Mouse (Mus musculus) testis, adult 2 months (tissue): ENCODE results near the gene Tnnt3. TPM values are rescaled to one million over a fixed set of nuclear protein-coding genes. Genes with fewer than 3 reads are reported as not detected.

ENCODE experiments used
- H3K27ac ChIP-seq: fragments of 200-500 bp; 2 replicates; pipeline ENCODE4 v1.5.1; 2012; ENCODE audit warnings: low read depth, low read length; ENCODE audit not compliant: control insufficient read depth, insufficient read depth
- H3K27me3 ChIP-seq: fragments of 200-500 bp; 2 replicates; pipeline ENCODE4 v1.6.1; 2012; ENCODE audit warnings: mild to moderate bottlenecking, low read length, moderate library complexity; ENCODE audit not compliant: control insufficient read depth, insufficient read depth
- H3K36me3 ChIP-seq: fragments of 200-500 bp; 2 replicates; pipeline ENCODE4 v1.6.1; 2012; ENCODE audit warnings: mild to moderate bottlenecking, low read length; ENCODE audit not compliant: control insufficient read depth, insufficient read depth
- H3K4me1 ChIP-seq: fragments of 200-500 bp; 2 replicates; pipeline ENCODE4 v1.6.1; 2012; ENCODE audit warnings: low read length; ENCODE audit not compliant: control insufficient read depth, insufficient read depth
- H3K4me3 ChIP-seq: fragments of 200-500 bp; 2 replicates; pipeline ENCODE4 v1.5.1; 2012; ENCODE audit warnings: low read depth, mild to moderate bottlenecking, low read length, moderate library complexity, mixed read lengths; ENCODE audit not compliant: control insufficient read depth
- CTCF ChIP-seq: fragments of 200-500 bp; IDR thresholded peaks from 2 replicates; pipeline ENCODE4 v1.5.1; 2012; ENCODE audit warnings: low read depth, mild to moderate bottlenecking, inconsistent platforms, low read length, moderate library complexity; ENCODE audit not compliant: control insufficient read depth, insufficient read depth, insufficient replicate concordance
- POLR2A ChIP-seq: fragments of 200-500 bp; IDR thresholded peaks from 2 replicates; pipeline ENCODE4 v1.6.1; 2012; ENCODE audit warnings: low read depth, mild to moderate bottlenecking, inconsistent platforms, low read length, moderate library complexity; ENCODE audit not compliant: control insufficient read depth
- polyA plus RNA-seq: library from polyadenylated mRNA; depleted of rRNA; stranded (reverse); fragments of >200 nt; gene quantifications from 2 replicates; pipeline ENCODE4 v1.2.3, GENCODE M21; 2012

Gene Tnnt3
- polyA plus RNA-seq, 1 experiment: not detected

- no peak overlapping the region for H3K27ac ChIP-seq
- H3K27me3 ChIP-seq: no peaks in the 10 kb centered on the region
- H3K4me3 ChIP-seq: no peak overlapping the region
- no peaks in the 10 kb centered on the region for H3K36me3 ChIP-seq
- TF ChIP-seq POLR2A: no peak
- TF ChIP-seq CTCF: no peak
- H3K4me1 ChIP-seq: peaks cover 8% of the 10 kb centered on the region
Measured at GRCm38 (mm10) chr7:142535116-142535515, 36.5 kb downstream of the Tnnt3 start.

- Histone ChIP-seq H3K4me1 (peaks cover 8% of the 10 kb centered on the region), H3K36me3 (no peaks in the 10 kb centered on the region), H3K4me3 (no peak overlapping the region), H3K27me3 (no peaks in the 10 kb centered on the region), H3K27ac (no peak overlapping the region)
- TF ChIP-seq POLR2A: no peak
- no peak for TF ChIP-seq CTCF
Measured at GRCm38 (mm10) chr7:142535832-142536231, 37.2 kb downstream of the Tnnt3 start.

- H3K4me1 ChIP-seq: peaks cover 8% of the 10 kb centered on the region
- no peaks in the 10 kb centered on the region for H3K36me3 ChIP-seq
- no peak overlapping the region for H3K4me3 ChIP-seq
- H3K27ac ChIP-seq: no peak overlapping the region
- TF ChIP-seq POLR2A: no peak
- TF ChIP-seq CTCF: no peak
- H3K27me3 ChIP-seq: no peaks in the 10 kb centered on the region
Measured at GRCm38 (mm10) chr7:142537181-142537580, 38.5 kb downstream of the Tnnt3 start.

GRCm38 (mm10) chr7:142537879-142538278 is 39.2 kb downstream of the Tnnt3 start:
- peaks cover 8% of the 10 kb centered on the region for H3K4me1 ChIP-seq
- no peaks in the 10 kb centered on the region for H3K36me3 ChIP-seq
- no peaks in the 10 kb centered on the region for H3K27me3 ChIP-seq
- H3K4me3 ChIP-seq: no peak overlapping the region
- H3K27ac ChIP-seq: no peak overlapping the region
- TF ChIP-seq CTCF: no peak
- TF ChIP-seq POLR2A: no peak

- TF ChIP-seq POLR2A (no peak), CTCF (no peak)
- Histone ChIP-seq H3K4me3 (no peak overlapping the region), H3K36me3 (no peaks in the 10 kb centered on the region), H3K27ac (no peak overlapping the region), H3K4me1 (peaks cover 4% of the 10 kb centered on the region), H3K27me3 (no peaks in the 10 kb centered on the region)
Measured at GRCm38 (mm10) chr7:142538291-142538690, 39.7 kb downstream of the Tnnt3 start.

- Histone ChIP-seq H3K27ac (no peak overlapping the region), H3K36me3 (no peaks in the 10 kb centered on the region), H3K4me1 (no peaks in the 10 kb centered on the region; the same call in 1 of the 2 replicates), H3K4me3 (no peak overlapping the region), H3K27me3 (no peaks in the 10 kb centered on the region)
- TF ChIP-seq CTCF: no peak
- TF ChIP-seq POLR2A: no peak
Measured at GRCm38 (mm10) chr7:142538766-142539165, 40.1 kb downstream of the Tnnt3 start.

GRCm38 (mm10) chr7:142539828-142540227 is 41.2 kb downstream of the Tnnt3 start:
- TF ChIP-seq POLR2A: no peak
- no peak for TF ChIP-seq CTCF
- Histone ChIP-seq H3K4me3 (no peak overlapping the region), H3K27me3 (no peaks in the 10 kb centered on the region), H3K27ac (no peak overlapping the region), H3K4me1 (no peaks in the 10 kb centered on the region), H3K36me3 (no peaks in the 10 kb centered on the region)
